Mouse (Mus musculus) heart, adult 2 months (tissue): ENCODE results near the gene Slc9a2.

Experiments used
- CTCF ChIP-seq: fragments of 200-600 bp; IDR thresholded peaks from 2 replicates; pipeline ENCODE4 v1.8.1; 2022; ENCODE audit warnings: antibody characterized with exemption, mild to moderate bottlenecking, moderate library complexity
- EP300 ChIP-seq: fragments of 200-500 bp; IDR thresholded peaks from 2 replicates; pipeline ENCODE4 v1.6.1; 2011; ENCODE audit warnings: low read depth, low read length, control low read depth; ENCODE audit not compliant: insufficient read depth
- POLR2A ChIP-seq: fragments of 200-500 bp; IDR thresholded peaks from 2 replicates; pipeline ENCODE4 v1.6.1; 2011; ENCODE audit warnings: mild to moderate bottlenecking, low read depth, low read length, control low read depth; ENCODE audit not compliant: insufficient read depth

- TF ChIP-seq CTCF (no peak), EP300 (no peak), POLR2A (no peak)
Measured at GRCm38 (mm10) chr1:40784306-40784705, 103.9 kb downstream of the Slc9a2 start.
